Mouse (Mus musculus) small intestine, adult 2 months (tissue): ENCODE measurements around the gene Pou4f1.

Experiments used
- CTCF ChIP-seq: fragments of 200-500 bp; IDR thresholded peaks from 2 replicates; pipeline ENCODE4 v1.5.1; 2012; ENCODE audit warnings: low read depth, mild to moderate bottlenecking, control low read depth, inconsistent platforms, low read length, moderate library complexity, mixed read lengths; ENCODE audit not compliant: insufficient replicate concordance, insufficient read length; ENCODE audit errors: extremely low read depth
- POLR2A ChIP-seq: fragments of 200-500 bp; IDR thresholded peaks from 2 replicates; pipeline ENCODE4 v1.6.1; 2012; ENCODE audit warnings: low read depth, mild to moderate bottlenecking, control low read depth, inconsistent platforms, low read length, moderate library complexity

DNA sequence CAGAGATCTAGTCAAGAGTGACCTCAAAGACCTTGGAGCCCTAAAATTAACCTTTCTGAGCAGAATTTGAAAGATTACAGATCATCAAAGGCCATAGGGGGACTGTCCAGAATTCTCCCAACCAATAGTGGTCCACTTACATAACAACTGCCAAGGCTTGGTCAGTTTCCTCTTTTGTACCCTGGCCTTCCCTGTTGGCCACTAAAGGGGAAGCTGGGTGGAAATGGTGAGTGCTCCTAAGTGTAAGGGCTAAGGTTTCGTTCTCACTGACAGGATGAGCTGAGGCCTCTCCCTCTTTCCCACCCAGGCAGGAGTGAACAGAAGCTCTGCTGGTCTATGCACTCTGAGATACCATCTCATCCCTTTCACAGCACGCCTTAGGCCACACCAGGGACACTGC, 33.5 kb downstream of the Pou4f1 start:
- no peak for TF ChIP-seq CTCF
- TF ChIP-seq POLR2A, result no peak
